Mouse (Mus musculus): ENCODE measurements around the gene Areg. TPM values are rescaled to one million over a fixed set of nuclear protein-coding genes. Genes with fewer than 3 reads are reported as not detected.

Gene Areg
- total RNA-seq, 1 experiment, result 0.31 TPM

DNA sequence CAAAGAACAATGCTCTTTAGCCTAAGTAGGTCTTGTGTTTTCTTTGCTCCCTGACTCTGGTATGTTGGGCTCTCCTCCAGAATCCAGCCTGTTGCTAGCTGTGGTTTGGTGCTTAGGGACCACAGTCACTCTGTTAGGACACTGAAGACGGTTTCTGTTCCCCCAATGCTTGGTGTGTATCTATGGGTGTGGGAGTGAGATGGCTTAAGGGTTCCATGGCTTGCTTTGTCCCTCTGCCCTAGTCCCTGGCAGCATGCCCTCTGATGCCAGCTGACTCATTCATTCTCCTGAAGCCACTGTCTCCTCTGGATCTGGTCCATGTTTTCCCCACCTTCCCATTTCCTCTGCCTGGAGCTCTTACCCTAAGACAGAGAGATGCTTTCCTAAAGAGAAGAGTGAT lies 24.8 kb upstream of the Areg start:
- TF ChIP-seq HCFC1 (IDR thresholded peaks at IDR 0.05; ENCODE audit: borderline replicate concordance, insufficient read depth, low read length), result no peak
- no peak for TF ChIP-seq ZNF384 (IDR thresholded peaks at IDR 0.05; ENCODE audit: low read depth, low read length)
- TF ChIP-seq ZC3H11A (IDR thresholded peaks at IDR 0.05; ENCODE audit: borderline replicate concordance, low read depth, low read length), result no peak
- TF ChIP-seq CHD2 (IDR thresholded peaks at IDR 0.05; ENCODE audit: low read depth, low read length), result no peak
- no peak for TF ChIP-seq MAFK (IDR thresholded peaks at IDR 0.05; ENCODE audit: insufficient read depth, low read depth, low read length)
- in situ Hi-C loops (cut with MboI; ENCODE audit: low sequenced_read_pairs in 2 of 2, unreplicated experiment in 2 of 2), result no loop called here
- H3K9me3 ChIP-seq (ENCODE audit: control insufficient read depth, insufficient read depth, low read depth, low read length), result no peaks in the 10 kb centered on the region

DNA sequence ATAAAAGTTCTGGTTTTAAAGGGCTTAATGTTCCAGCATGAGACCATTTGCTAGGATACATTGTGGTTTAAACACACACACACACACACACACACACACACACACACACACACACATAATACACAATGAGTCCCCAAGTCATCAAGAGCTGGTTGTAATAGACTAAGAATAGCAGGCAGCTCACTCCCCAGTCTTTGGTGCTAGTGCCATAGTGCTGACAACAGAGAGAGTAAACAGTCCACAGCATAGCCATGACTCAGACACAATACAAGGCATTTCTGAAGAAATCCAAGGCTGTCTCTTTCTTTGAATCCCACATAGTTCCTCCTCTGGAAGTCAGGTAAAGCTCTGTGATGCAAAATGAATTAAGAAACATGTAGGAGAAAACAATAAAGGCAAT lies 20.8 kb upstream of the Areg start:
- in situ Hi-C loops (cut with MboI; ENCODE audit: low sequenced_read_pairs in 2 of 2, unreplicated experiment in 2 of 2), result no loop called here

More for the DNA sequence above, 24.8 kb upstream of the Areg start:
- no peak for DNase-seq (ENCODE audit: low read depth, low spot score)
- Histone ChIP-seq H3K9ac (ENCODE audit: insufficient read depth, low read depth, low read length, poor library complexity, severe bottlenecking) (no peak overlapping the region), H3K36me3 (ENCODE audit: control insufficient read depth, insufficient read depth, low read length, poor library complexity, severe bottlenecking) (no peaks in the 10 kb centered on the region), H3K4me1 (ENCODE audit: control insufficient read depth in 2 of 2, insufficient read depth in 2 of 2, low read length in 2 of 2, poor library complexity in 1 of 2) (no peaks in the 10 kb centered on the region), H3K4me3 (ENCODE audit: insufficient read depth in 1 of 2, low read depth in 1 of 2, low read length in 2 of 2, poor library complexity in 1 of 2, severe bottlenecking in 1 of 2) (no peak overlapping the region), H3K27ac (ENCODE audit: insufficient read depth, low read depth, low read length, poor library complexity, severe bottlenecking) (no peak overlapping the region)

DNA sequence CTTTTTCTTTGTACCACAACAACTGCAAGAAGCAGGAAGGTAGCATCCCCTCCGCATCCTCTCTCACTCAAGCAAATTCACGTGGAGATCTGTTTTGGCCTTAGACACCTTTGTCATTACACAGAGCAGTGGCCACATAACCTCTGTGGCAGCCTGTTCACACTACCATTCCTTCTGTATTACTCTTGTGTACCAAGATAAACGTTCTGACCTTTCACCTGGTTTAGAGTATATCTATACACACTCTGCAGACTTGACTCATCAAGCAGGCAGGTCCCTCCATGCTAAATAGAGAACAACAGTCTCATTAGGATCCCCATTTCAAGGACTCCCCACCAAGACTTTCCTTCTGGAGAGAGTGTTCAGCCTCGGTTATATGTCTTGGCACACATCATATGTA lies 16.0 kb upstream of the Areg start:
- no peak for DNase-seq (ENCODE audit: low read depth, low spot score)
- no peak for TF ChIP-seq ZC3H11A (IDR thresholded peaks at IDR 0.05; ENCODE audit: borderline replicate concordance, low read depth, low read length)
- no peak for TF ChIP-seq HCFC1 (IDR thresholded peaks at IDR 0.05; ENCODE audit: borderline replicate concordance, insufficient read depth, low read length)
- TF ChIP-seq ZNF384 (IDR thresholded peaks at IDR 0.05; ENCODE audit: low read depth, low read length), result no peak
- TF ChIP-seq CHD2 (IDR thresholded peaks at IDR 0.05; ENCODE audit: low read depth, low read length), result no peak
- no peak for TF ChIP-seq MAFK (IDR thresholded peaks at IDR 0.05; ENCODE audit: insufficient read depth, low read depth, low read length)
- Histone ChIP-seq H3K9me3 (ENCODE audit: control insufficient read depth, insufficient read depth, low read depth, low read length) (no peaks in the 10 kb centered on the region), H3K27ac (ENCODE audit: insufficient read depth, low read depth, low read length, poor library complexity, severe bottlenecking) (no peak overlapping the region), H3K4me1 (ENCODE audit: control insufficient read depth in 2 of 2, insufficient read depth in 2 of 2, low read length in 2 of 2, poor library complexity in 1 of 2) (no peaks in the 10 kb centered on the region), H3K4me3 (ENCODE audit: insufficient read depth in 1 of 2, low read depth in 1 of 2, low read length in 2 of 2, poor library complexity in 1 of 2, severe bottlenecking in 1 of 2) (no peak overlapping the region), H3K36me3 (ENCODE audit: control insufficient read depth, insufficient read depth, low read length, poor library complexity, severe bottlenecking) (no peaks in the 10 kb centered on the region), H3K9ac (ENCODE audit: insufficient read depth, low read depth, low read length, poor library complexity, severe bottlenecking) (no peak overlapping the region)
- in situ Hi-C loops (cut with MboI; ENCODE audit: low sequenced_read_pairs in 2 of 2, unreplicated experiment in 2 of 2), result no loop called here

More for the DNA sequence above, 20.8 kb upstream of the Areg start:
- H3K27ac ChIP-seq (ENCODE audit: insufficient read depth, low read depth, low read length, poor library complexity, severe bottlenecking), result no peak overlapping the region
- no peaks in the 10 kb centered on the region for H3K36me3 ChIP-seq (ENCODE audit: control insufficient read depth, insufficient read depth, low read length, poor library complexity, severe bottlenecking)
- no peak for TF ChIP-seq MAFK (IDR thresholded peaks at IDR 0.05; ENCODE audit: insufficient read depth, low read depth, low read length)
- TF ChIP-seq ZC3H11A (IDR thresholded peaks at IDR 0.05; ENCODE audit: borderline replicate concordance, low read depth, low read length), result no peak
- no peak for TF ChIP-seq CHD2 (IDR thresholded peaks at IDR 0.05; ENCODE audit: low read depth, low read length)
- TF ChIP-seq HCFC1 (IDR thresholded peaks at IDR 0.05; ENCODE audit: borderline replicate concordance, insufficient read depth, low read length), result no peak
- TF ChIP-seq ZNF384 (IDR thresholded peaks at IDR 0.05; ENCODE audit: low read depth, low read length), result no peak
- no peak overlapping the region for H3K4me3 ChIP-seq (ENCODE audit: insufficient read depth in 1 of 2, low read depth in 1 of 2, low read length in 2 of 2, poor library complexity in 1 of 2, severe bottlenecking in 1 of 2)
- no peak overlapping the region for H3K9ac ChIP-seq (ENCODE audit: insufficient read depth, low read depth, low read length, poor library complexity, severe bottlenecking)
- DNase-seq (ENCODE audit: low read depth, low spot score), result no peak
- no peaks in the 10 kb centered on the region for H3K4me1 ChIP-seq (ENCODE audit: control insufficient read depth in 2 of 2, insufficient read depth in 2 of 2, low read length in 2 of 2, poor library complexity in 1 of 2)
- H3K9me3 ChIP-seq (ENCODE audit: control insufficient read depth, insufficient read depth, low read depth, low read length), result no peaks in the 10 kb centered on the region

DNA sequence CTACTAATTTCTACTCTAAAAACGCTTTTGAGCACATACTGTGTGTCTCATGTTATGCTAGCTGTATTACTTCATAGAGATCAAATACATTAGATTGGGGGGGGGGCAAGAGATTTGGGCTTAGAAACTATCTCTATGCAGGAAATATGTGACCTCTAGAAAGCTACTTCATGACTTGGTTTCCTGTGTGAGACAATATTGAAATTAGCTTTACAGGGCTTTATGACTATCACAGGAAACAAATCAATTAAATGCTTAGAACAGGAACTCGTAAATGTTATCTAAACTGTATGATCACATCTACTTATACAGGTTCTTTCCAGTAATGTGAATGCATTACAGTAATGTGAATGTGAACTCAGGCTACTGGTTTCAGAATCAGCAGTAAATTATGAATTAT lies 15.3 kb upstream of the Areg start:
- in situ Hi-C loops (cut with MboI; ENCODE audit: low sequenced_read_pairs in 2 of 2, unreplicated experiment in 2 of 2), result no loop called here
- H3K9ac ChIP-seq (ENCODE audit: insufficient read depth, low read depth, low read length, poor library complexity, severe bottlenecking), result no peak overlapping the region
- no peak for DNase-seq (ENCODE audit: low read depth, low spot score)

DNA sequence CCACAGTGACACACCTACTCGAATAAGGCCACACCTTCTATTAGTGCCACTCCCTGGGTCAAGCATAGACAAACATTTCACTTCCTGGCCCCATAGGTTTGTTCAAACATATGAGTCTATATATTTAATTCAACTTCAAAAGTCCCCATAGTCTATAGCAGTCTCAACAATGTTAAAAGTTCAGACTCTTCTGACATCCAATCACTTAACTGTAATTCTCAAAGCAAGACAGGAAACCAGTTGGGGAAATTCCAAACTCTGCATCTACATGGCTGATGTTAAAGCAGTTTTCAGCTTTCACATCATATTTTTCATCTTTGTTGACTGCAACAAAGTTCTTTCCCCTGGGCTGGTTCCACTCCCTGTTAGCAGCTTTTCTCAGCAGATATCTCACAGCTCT lies 12.8 kb upstream of the Areg start:
- TF ChIP-seq ZNF384 (IDR thresholded peaks at IDR 0.05; ENCODE audit: low read depth, low read length), result no peak
- no peak for TF ChIP-seq MAFK (IDR thresholded peaks at IDR 0.05; ENCODE audit: insufficient read depth, low read depth, low read length)
- no peak for TF ChIP-seq HCFC1 (IDR thresholded peaks at IDR 0.05; ENCODE audit: borderline replicate concordance, insufficient read depth, low read length)
- no peak for TF ChIP-seq ZC3H11A (IDR thresholded peaks at IDR 0.05; ENCODE audit: borderline replicate concordance, low read depth, low read length)
- TF ChIP-seq CHD2 (IDR thresholded peaks at IDR 0.05; ENCODE audit: low read depth, low read length), result no peak
- in situ Hi-C loops (cut with MboI; ENCODE audit: low sequenced_read_pairs in 2 of 2, unreplicated experiment in 2 of 2), result no loop called here

More for the DNA sequence above, 15.3 kb upstream of the Areg start:
- Histone ChIP-seq H3K9me3 (ENCODE audit: control insufficient read depth, insufficient read depth, low read depth, low read length) (no peaks in the 10 kb centered on the region), H3K4me3 (ENCODE audit: insufficient read depth in 1 of 2, low read depth in 1 of 2, low read length in 2 of 2, poor library complexity in 1 of 2, severe bottlenecking in 1 of 2) (no peak overlapping the region), H3K27ac (ENCODE audit: insufficient read depth, low read depth, low read length, poor library complexity, severe bottlenecking) (no peak overlapping the region), H3K36me3 (ENCODE audit: control insufficient read depth, insufficient read depth, low read length, poor library complexity, severe bottlenecking) (no peaks in the 10 kb centered on the region), H3K4me1 (ENCODE audit: control insufficient read depth in 2 of 2, insufficient read depth in 2 of 2, low read length in 2 of 2, poor library complexity in 1 of 2) (no peaks in the 10 kb centered on the region)
- TF ChIP-seq HCFC1 (IDR thresholded peaks at IDR 0.05; ENCODE audit: borderline replicate concordance, insufficient read depth, low read length), result no peak
- TF ChIP-seq CHD2 (IDR thresholded peaks at IDR 0.05; ENCODE audit: low read depth, low read length), result no peak
- TF ChIP-seq ZC3H11A (IDR thresholded peaks at IDR 0.05; ENCODE audit: borderline replicate concordance, low read depth, low read length), result no peak
- TF ChIP-seq ZNF384 (IDR thresholded peaks at IDR 0.05; ENCODE audit: low read depth, low read length), result no peak
- TF ChIP-seq MAFK (IDR thresholded peaks at IDR 0.05; ENCODE audit: insufficient read depth, low read depth, low read length), result no peak

More for the DNA sequence above, 12.8 kb upstream of the Areg start:
- no peak for DNase-seq (ENCODE audit: low read depth, low spot score)
- no peak overlapping the region for H3K9ac ChIP-seq (ENCODE audit: insufficient read depth, low read depth, low read length, poor library complexity, severe bottlenecking)
- H3K4me1 ChIP-seq (ENCODE audit: control insufficient read depth in 2 of 2, insufficient read depth in 2 of 2, low read length in 2 of 2, poor library complexity in 1 of 2), result no peaks in the 10 kb centered on the region
- H3K9me3 ChIP-seq (ENCODE audit: control insufficient read depth, insufficient read depth, low read depth, low read length), result no peaks in the 10 kb centered on the region
- H3K4me3 ChIP-seq (ENCODE audit: insufficient read depth in 1 of 2, low read depth in 1 of 2, low read length in 2 of 2, poor library complexity in 1 of 2, severe bottlenecking in 1 of 2), result no peak overlapping the region
- H3K36me3 ChIP-seq (ENCODE audit: control insufficient read depth, insufficient read depth, low read length, poor library complexity, severe bottlenecking), result no peaks in the 10 kb centered on the region
- H3K27ac ChIP-seq (ENCODE audit: insufficient read depth, low read depth, low read length, poor library complexity, severe bottlenecking), result no peak overlapping the region

Data from ES-E14 (cell line).